Mouse (Mus musculus): Measurements from ENCODE around the gene Pdzrn4. TPM values are rescaled to one million over a fixed set of nuclear protein-coding genes. Genes with fewer than 3 reads are reported as not detected.

The Pdzrn4 gene
- total RNA-seq, 2 experiments from 2014 or later, result 0.73 to 1.2 TPM

- DNase-seq (ENCODE audit: low spot score in 2 of 2), result no peak
These were observed 184.2 kb downstream of the Pdzrn4 start for GRCm38 (mm10) chr15:92580742-92581383.

GRCm38 (mm10) chr15:92584357-92585138 lies 187.9 kb downstream of the Pdzrn4 start:
- no peak for DNase-seq (ENCODE audit: low spot score in 2 of 2)

GRCm38 (mm10) chr15:92587431-92587830 lies 190.8 kb downstream of the Pdzrn4 start:
- no peak for DNase-seq (ENCODE audit: low spot score in 2 of 2)

GRCm38 (mm10) chr15:92594721-92595120 lies 198.0 kb downstream of the Pdzrn4 start:
- no peak for DNase-seq (ENCODE audit: low spot score in 2 of 2)

GRCm38 (mm10) chr15:92597011-92597780 lies 200.5 kb downstream of the Pdzrn4 start:
- DNase-seq (ENCODE audit: low spot score in 2 of 2), result no peak

GRCm38 (mm10) chr15:92598380-92599295 lies 202.0 kb downstream of the Pdzrn4 start:
- no peak for DNase-seq (ENCODE audit: low spot score in 2 of 2)

- DNase-seq (ENCODE audit: low spot score in 2 of 2), result no peak
These were observed 202.7 kb downstream of the Pdzrn4 start for GRCm38 (mm10) chr15:92599381-92599780.

GRCm38 (mm10) chr15:92610866-92611265 lies 214.2 kb downstream of the Pdzrn4 start:
- DNase-seq (ENCODE audit: low spot score in 2 of 2), result no peak

GRCm38 (mm10) chr15:92612386-92612785 lies 215.7 kb downstream of the Pdzrn4 start:
- no peak for DNase-seq (ENCODE audit: low spot score in 2 of 2)

- no peak for DNase-seq (ENCODE audit: low spot score in 2 of 2)
These were observed 216.5 kb downstream of the Pdzrn4 start for GRCm38 (mm10) chr15:92613228-92613627.

- DNase-seq (ENCODE audit: low spot score in 2 of 2), result no peak
These were observed 225.1 kb downstream of the Pdzrn4 start for GRCm38 (mm10) chr15:92621731-92622234.

- no peak for DNase-seq (ENCODE audit: low spot score in 2 of 2)
These were observed 225.6 kb downstream of the Pdzrn4 start for GRCm38 (mm10) chr15:92622323-92622722.

GRCm38 (mm10) chr15:92629172-92629571 lies 232.5 kb downstream of the Pdzrn4 start:
- DNase-seq (ENCODE audit: low spot score in 2 of 2), result no peak

GRCm38 (mm10) chr15:92634044-92634610 lies 237.4 kb downstream of the Pdzrn4 start:
- no peak for DNase-seq (ENCODE audit: low spot score in 2 of 2)

- no peak for DNase-seq (ENCODE audit: low spot score in 2 of 2)
These were observed 243.8 kb downstream of the Pdzrn4 start for GRCm38 (mm10) chr15:92640212-92641082.

- no peak for DNase-seq (ENCODE audit: low spot score in 2 of 2)
These were observed 274.8 kb downstream of the Pdzrn4 start for GRCm38 (mm10) chr15:92671279-92672051.

- no peak for DNase-seq (ENCODE audit: low spot score in 2 of 2)
These were observed 279.4 kb downstream of the Pdzrn4 start for GRCm38 (mm10) chr15:92676096-92676495.

GRCm38 (mm10) chr15:92678377-92678776 lies 281.7 kb downstream of the Pdzrn4 start:
- DNase-seq (ENCODE audit: low spot score in 2 of 2), result no peak

All from adrenal gland, postnatal 4 days (tissue).